Mouse (Mus musculus) stomach, postnatal 0 days (tissue): ENCODE data around the gene Edf1.

Experiments
- CTCF ChIP-seq: IDR thresholded peaks from 2 replicates; pipeline ENCODE4 v1.5.1; 2016; ENCODE audit warnings: antibody characterized with exemption, low read depth, mild to moderate bottlenecking, moderate library complexity
- EP300 ChIP-seq: optimal IDR thresholded peaks from 2 replicates; pipeline ENCODE3; 2016; ENCODE audit warnings: antibody characterized with exemption

GRCm38 (mm10) chr2:25578796-25579736 lies 21.4 kb downstream of the Edf1 start:
- TF ChIP-seq CTCF (no peak), EP300 (no peak)
